Mouse (Mus musculus): ENCODE results near the gene Srebf1. TPM values are rescaled to one million over a fixed set of nuclear protein-coding genes. Genes with fewer than 3 reads are reported as not detected.

Srebf1 gene
- polyA plus RNA-seq, 1 experiment from 2014 or later, result 15.2 TPM

DNA sequence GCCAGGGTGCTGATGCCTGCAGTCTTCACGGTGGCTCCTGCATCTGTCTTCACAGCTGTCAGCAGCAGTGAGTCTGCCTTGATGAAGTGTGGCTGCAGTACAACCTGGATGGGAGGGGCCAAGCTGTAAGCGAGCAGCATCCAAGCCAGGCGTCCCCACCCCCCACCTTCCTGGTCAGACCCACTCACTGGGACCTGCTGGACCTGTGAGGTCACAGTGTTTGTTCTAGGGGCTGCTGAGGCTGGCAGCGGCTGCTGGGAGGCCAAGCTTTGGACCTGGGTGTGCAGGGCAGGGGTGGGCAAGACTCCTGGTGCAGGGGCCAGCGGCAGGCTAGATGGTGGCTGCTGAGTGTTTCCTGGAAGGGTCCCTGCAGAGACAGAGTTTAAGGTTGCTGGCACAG is 16.2 kb downstream of the Srebf1 start:
- WGBS (ENCODE audit: missing documents), result 93% methylated on average over 5 of the region's 5 CpGs
- Histone ChIP-seq H3K36me3 (ENCODE audit: inconsistent target) (peaks cover 47% of the 10 kb centered on the region; the same call in 1 of the 2 replicates), H3K4me3 (ENCODE audit: inconsistent target) (no peak overlapping the region), H3K27ac (no peak overlapping the region), H3K79me2 (ENCODE audit: inconsistent target) (peaks cover 50% of the 10 kb centered on the region)

DNA sequence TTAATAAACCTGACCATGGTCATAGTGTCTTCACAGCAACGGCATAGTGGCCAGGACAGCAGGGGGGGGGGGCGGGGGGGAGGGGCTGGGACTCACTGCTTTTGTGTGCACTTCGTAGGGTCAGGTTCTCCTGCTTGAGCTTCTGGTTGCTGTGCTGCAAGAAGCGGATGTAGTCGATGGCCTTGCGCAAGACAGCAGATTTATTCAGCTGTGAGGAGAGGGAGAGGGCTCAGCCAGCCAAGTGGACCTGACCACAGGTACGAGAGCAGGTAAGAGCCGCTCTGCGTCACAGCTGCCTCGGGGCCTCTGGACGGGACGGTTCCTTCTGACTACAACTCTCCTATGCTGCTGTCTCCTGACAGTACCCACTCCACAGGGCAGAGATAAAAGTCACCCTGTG is 17.4 kb downstream of the Srebf1 start:
- Histone ChIP-seq H3K4me3 (ENCODE audit: inconsistent target) (no peak overlapping the region), H3K79me2 (ENCODE audit: inconsistent target) (peaks cover 40% of the 10 kb centered on the region), H3K36me3 (ENCODE audit: inconsistent target) (peaks cover 57% of the 10 kb centered on the region; the same call in 1 of the 2 replicates), H3K27ac (no peak overlapping the region)
- 81% methylated on average over 11 of the region's 12 CpGs for WGBS (ENCODE audit: missing documents)

- Histone ChIP-seq H3K79me2 (ENCODE audit: inconsistent target) (peaks cover 20% of the 10 kb centered on the region), H3K36me3 (ENCODE audit: inconsistent target) (peaks cover 68% of the 10 kb centered on the region), H3K4me3 (ENCODE audit: inconsistent target) (no peak overlapping the region), H3K27ac (no peak overlapping the region)
- 94% methylated on average over 24 of the region's 26 CpGs for WGBS (ENCODE audit: missing documents)
These were observed 19.4 kb downstream of the Srebf1 start for GRCm38 (mm10) chr11:60202710-60203638.

GRCm38 (mm10) chr11:60200384-60200783 is 22.0 kb downstream of the Srebf1 start:
- no peak overlapping the region for H3K4me3 ChIP-seq (ENCODE audit: inconsistent target)
- peaks cover 61% of the 10 kb centered on the region for H3K36me3 ChIP-seq (ENCODE audit: inconsistent target)
- no peaks in the 10 kb centered on the region for H3K79me2 ChIP-seq (ENCODE audit: inconsistent target)
- whole genome bisulfite sequencing (ENCODE audit: missing documents), result 75% methylated on average over 11 of the region's 11 CpGs
- no peak overlapping the region for H3K27ac ChIP-seq

DNA sequence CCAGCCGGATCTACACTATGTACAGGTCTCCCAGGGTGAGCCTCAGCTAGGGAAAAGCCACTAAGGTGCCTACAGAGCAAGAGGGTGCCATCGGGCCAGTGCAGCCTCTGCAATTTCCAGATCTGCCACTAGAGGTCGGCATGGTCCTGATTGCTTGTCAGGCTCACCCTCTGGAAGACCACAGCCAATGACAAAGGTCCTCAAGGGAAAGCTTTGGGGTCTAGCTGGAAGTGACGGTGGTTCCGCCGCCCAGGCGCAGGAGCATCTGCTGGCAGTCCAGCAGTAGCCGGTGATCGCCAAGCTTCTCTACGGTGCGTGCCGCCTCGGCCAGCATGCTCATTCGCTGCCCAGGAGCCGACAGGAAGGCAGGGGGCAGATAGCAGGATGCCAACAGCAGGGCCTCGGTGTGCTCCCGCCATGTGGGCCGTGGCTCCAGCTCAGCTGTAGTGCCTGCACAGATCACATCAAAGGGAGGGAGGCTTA is 22.6 kb downstream of the Srebf1 start:
- peaks cover 54% of the 10 kb centered on the region for H3K36me3 ChIP-seq (ENCODE audit: inconsistent target)
- H3K4me3 ChIP-seq (ENCODE audit: inconsistent target), result no peak overlapping the region
- WGBS (ENCODE audit: missing documents), result 33% methylated on average over 18 of the region's 18 CpGs
- H3K27ac ChIP-seq, result no peak overlapping the region
- H3K79me2 ChIP-seq (ENCODE audit: inconsistent target), result no peaks in the 10 kb centered on the region

DNA sequence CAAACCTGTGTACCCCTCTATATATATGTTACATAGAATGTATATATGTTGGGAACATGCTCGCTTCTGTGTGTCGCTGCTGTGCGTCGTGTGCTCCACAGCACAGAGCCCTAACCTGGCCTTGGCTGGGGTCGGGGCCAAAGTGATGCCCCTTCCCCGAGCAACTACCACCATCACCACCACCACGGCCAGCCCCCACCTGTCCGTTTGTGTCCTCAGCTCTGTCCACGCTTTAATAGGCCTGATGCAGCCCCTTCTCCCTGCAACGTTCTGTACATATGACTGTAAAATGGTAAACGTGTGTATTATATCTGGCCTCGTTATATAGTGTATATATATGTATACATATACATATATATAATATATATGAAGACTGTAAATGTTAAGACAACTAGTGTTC is 23.7 kb downstream of the Srebf1 start:
- no peak overlapping the region for H3K4me3 ChIP-seq (ENCODE audit: inconsistent target)
- H3K79me2 ChIP-seq (ENCODE audit: inconsistent target), result no peaks in the 10 kb centered on the region
- H3K27ac ChIP-seq, result no peak overlapping the region
- peaks cover 44% of the 10 kb centered on the region for H3K36me3 ChIP-seq (ENCODE audit: inconsistent target)
- 98% methylated on average over 10 of the region's 12 CpGs for WGBS (ENCODE audit: missing documents)

DNA sequence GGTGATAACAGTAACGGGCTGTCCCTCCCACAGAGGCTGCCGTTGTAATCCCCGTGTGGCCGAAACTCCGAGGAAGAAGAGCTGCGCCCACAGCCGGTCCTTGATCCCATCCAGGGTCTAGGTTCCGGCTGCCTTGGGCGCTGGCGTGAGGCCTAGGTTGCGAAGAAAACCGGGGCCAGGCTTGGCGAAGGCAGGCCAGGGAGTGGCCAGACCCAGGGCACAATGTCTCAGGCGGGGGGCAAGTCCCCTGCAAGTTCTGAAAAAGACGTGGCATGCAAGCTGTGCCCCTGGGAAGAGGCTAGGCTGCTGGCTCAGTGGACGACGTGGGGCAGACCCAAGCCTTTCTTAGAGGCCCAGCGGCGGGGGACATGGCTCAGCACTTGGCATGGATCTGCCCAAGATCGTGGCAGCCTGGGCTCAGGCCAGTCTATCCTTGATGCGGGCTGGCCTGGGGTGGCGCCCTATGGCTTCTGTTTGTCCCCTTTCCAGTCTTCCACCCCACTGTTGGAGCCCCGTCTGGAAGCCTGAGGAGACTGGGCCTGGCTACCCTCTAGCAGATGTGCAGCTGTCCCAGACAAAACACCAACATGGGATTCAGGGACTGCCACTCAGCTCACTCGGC is 24.3 kb downstream of the Srebf1 start:
- Histone ChIP-seq H3K27ac (no peak overlapping the region), H3K4me3 (ENCODE audit: inconsistent target) (no peak overlapping the region), H3K79me2 (ENCODE audit: inconsistent target) (no peaks in the 10 kb centered on the region), H3K36me3 (ENCODE audit: inconsistent target) (peaks cover 40% of the 10 kb centered on the region)
- WGBS (ENCODE audit: missing documents), result 93% methylated on average over 24 of the region's 24 CpGs

DNA sequence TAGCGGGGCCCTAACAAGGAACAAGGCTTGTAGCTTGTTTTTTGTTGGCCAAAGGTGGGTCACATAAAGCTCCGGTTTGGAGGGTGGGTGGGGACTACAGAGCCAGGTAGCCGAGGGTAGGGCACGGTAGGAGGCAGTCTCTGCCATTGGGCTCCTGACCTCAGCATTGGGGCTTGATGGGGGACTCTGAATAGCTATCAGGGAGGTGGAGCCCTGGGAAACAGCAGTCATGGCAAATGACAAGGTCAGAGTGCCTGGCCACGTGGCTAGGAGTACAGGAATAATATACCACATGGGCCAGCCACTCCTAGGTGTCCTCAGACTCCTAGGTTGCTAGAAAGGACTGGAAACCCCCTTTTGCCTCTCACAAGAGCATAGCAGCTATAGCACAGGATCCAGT is 26.0 kb downstream of the Srebf1 start:
- H3K4me3 ChIP-seq (ENCODE audit: inconsistent target), result no peak overlapping the region
- 90% methylated on average over 5 of the region's 5 CpGs for WGBS (ENCODE audit: missing documents)
- H3K79me2 ChIP-seq (ENCODE audit: inconsistent target), result no peaks in the 10 kb centered on the region
- H3K36me3 ChIP-seq (ENCODE audit: inconsistent target), result peaks cover 23% of the 10 kb centered on the region
- no peak overlapping the region for H3K27ac ChIP-seq

DNA sequence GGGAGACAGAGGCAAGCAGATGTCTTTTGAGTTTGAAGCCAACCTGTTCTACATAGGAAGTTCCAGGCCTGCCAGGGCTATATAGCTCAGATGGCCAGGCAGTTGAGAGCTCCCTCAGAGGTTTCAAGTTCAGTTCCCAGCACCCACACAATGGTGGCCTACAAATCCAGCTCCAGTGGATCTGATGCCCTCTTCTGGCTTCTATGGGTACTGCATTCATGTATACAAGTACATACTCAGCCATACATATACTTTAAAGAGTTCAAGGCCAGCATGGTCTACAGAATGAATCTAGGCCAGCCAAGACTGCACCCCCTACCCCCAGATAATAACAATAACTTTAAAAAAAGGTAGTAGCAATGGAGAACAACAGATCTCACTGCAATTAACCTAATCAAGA is 27.3 kb downstream of the Srebf1 start:
- H3K79me2 ChIP-seq (ENCODE audit: inconsistent target), result no peaks in the 10 kb centered on the region
- peaks cover 11% of the 10 kb centered on the region for H3K36me3 ChIP-seq (ENCODE audit: inconsistent target)
- no peak overlapping the region for H3K4me3 ChIP-seq (ENCODE audit: inconsistent target)
- H3K27ac ChIP-seq, result no peak overlapping the region

GRCm38 (mm10) chr11:60193556-60193955 is 28.8 kb downstream of the Srebf1 start:
- Histone ChIP-seq H3K79me2 (ENCODE audit: inconsistent target) (no peaks in the 10 kb centered on the region), H3K4me3 (ENCODE audit: inconsistent target) (no peak overlapping the region), H3K36me3 (ENCODE audit: inconsistent target) (peaks cover 3% of the 10 kb centered on the region; the same call in 1 of the 2 replicates), H3K27ac (no peak overlapping the region)
- WGBS (ENCODE audit: missing documents), result 90% methylated on average over 3 of the region's 4 CpGs

DNA sequence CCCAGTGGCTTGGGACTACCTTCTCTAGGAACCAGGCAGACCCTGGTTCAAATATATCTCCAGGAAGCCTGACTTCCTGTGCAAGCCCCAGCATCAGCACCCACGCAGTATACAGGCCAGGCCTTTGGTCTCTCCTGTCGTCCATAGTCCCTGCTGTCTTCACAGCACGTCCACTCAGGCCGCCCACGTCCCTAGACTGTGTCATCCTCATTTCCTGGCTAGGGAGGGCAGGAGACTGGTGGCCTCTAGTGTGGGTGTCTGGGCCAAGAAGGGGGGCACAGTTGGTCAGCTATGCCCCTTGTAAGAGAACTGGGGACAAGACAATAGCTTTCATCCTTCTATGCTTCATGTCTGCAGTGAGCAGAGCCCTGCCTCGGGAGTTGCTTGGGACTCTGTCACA is 29.8 kb downstream of the Srebf1 start:
- H3K4me3 ChIP-seq (ENCODE audit: inconsistent target), result no peak overlapping the region
- no peak overlapping the region for H3K27ac ChIP-seq
- no peaks in the 10 kb centered on the region; the same call in 1 of the 2 replicates for H3K36me3 ChIP-seq (ENCODE audit: inconsistent target)
- no peaks in the 10 kb centered on the region for H3K79me2 ChIP-seq (ENCODE audit: inconsistent target)
- WGBS (ENCODE audit: missing documents), result 60% methylated on average over 6 of the region's 6 CpGs

DNA sequence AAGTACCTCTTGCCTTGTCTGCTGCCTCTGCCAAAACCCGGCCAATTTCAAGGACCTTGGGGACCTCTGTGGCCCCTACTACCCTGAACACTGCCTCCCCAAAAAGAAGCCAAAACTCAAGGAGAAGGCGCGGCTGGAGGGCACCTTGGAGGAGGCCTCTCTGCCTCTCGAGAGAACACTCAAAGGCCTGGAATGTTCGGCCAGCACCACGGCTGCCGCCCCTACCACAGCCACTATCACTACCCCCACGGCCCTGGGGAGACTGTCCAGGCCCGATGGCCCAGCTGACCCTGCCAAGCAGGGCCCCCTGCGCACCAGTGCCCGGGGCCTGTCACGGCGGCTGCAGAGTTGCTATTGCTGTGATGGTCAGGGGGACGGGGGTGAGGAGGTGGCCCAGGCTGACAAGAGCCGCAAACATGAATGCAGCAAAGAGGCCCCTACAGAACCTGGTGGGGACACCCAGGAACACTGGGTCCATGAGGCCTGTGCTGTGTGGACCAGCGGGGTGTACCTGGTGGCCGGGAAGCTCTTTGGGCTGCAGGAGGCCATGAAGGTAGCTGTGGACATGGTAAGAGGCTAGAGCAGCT is 32.2 kb downstream of the Srebf1 start:
- WGBS (ENCODE audit: missing documents), result 99% methylated on average over 14 of the region's 17 CpGs
- Histone ChIP-seq H3K36me3 (ENCODE audit: inconsistent target) (no peaks in the 10 kb centered on the region; the same call in 1 of the 2 replicates), H3K27ac (no peak overlapping the region), H3K79me2 (ENCODE audit: inconsistent target) (no peaks in the 10 kb centered on the region), H3K4me3 (ENCODE audit: inconsistent target) (no peak overlapping the region)

DNA sequence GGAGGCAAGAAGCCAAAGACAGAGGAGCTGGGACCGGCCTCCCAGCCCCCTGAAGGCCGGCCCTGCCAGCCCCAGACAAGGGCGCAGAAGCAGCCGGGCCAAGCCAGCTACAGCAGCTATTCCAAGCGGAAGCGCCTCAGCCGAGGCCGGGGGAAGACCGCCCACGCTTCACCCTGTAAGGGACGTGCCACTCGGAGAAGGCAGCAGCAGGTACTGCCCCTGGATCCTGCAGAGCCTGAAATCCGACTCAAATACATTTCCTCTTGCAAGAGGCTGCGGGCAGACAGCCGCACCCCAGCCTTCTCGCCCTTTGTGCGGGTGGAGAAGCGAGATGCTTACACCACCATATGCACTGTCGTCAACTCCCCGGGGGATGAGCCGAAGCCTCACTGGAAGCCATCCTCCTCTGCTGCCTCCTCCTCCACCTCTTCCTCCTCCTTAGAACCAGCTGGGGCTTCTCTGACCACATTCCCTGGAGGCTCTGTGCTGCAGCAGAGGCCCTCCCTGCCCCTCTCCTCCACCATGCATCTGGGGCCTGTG is 32.8 kb downstream of the Srebf1 start:
- WGBS (ENCODE audit: missing documents), result 100% methylated on average over 13 of the region's 21 CpGs
- Histone ChIP-seq H3K4me3 (ENCODE audit: inconsistent target) (no peak overlapping the region), H3K79me2 (ENCODE audit: inconsistent target) (no peaks in the 10 kb centered on the region), H3K36me3 (ENCODE audit: inconsistent target) (no peaks in the 10 kb centered on the region; the same call in 1 of the 2 replicates), H3K27ac (no peak overlapping the region)

DNA sequence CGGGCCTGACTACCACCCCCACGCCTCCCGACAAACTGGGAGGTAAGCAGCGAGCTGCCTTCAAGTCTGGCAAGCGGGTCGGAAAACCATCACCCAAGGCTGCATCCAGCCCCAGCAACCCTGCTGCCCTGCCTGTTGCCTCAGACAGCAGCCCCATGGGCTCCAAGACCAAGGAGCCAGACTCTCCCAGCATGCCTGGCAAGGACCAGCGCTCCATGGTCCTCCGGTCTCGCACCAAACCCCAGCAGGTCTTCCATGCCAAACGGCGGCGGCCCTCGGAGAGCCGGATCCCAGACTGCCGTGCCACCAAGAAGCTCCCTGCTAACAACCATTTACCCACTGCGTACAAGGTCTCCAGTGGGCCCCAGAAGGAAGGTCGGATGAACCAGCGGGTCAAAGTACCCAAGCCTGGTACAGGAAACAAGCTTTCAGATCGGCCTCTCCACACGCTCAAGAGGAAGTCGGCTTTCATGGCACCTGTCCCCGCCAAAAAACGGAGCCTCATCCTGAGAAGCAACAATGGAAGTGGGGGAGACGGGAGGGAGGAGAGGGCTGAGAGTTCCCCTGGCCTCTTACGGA is 34.0 kb downstream of the Srebf1 start:
- H3K27ac ChIP-seq, result no peak overlapping the region
- H3K36me3 ChIP-seq (ENCODE audit: inconsistent target), result no peaks in the 10 kb centered on the region; the same call in 1 of the 2 replicates
- H3K79me2 ChIP-seq (ENCODE audit: inconsistent target), result no peaks in the 10 kb centered on the region
- WGBS (ENCODE audit: missing documents), result 76% methylated on average over 22 of the region's 25 CpGs
- H3K4me3 ChIP-seq (ENCODE audit: inconsistent target), result no peak overlapping the region

All from macrophage (primary cell).